Mouse (Mus musculus) kidney, postnatal 36 days (tissue): Measurements from ENCODE around the gene Ung.
A peak's percentile ranks its signal among the peaks of the same experiment; 100 is the strongest.

Experiments
- DNase-seq, 2 experiments: peaks; one replicate each; pipeline ENCODE4 v3.0.0; 2021 to 2022; ENCODE audit warnings: mixed read lengths in 2 of 2

The Ung gene

GRCm38 (mm10) chr5:114130211-114130605, at the start of gene Ung:
TSS of gene Ung (plus strand) at chr5:114130386.
- DNase-seq, result peak in 1 of 2 experiments; percentile 80

- no peak for DNase-seq
Observed at GRCm38 (mm10) chr5:114085501-114085900, 44.7 kb upstream of the Ung start.

GRCm38 (mm10) chr5:114087875-114088480, 42.2 kb upstream of the Ung start:
- no peak for DNase-seq

DNA sequence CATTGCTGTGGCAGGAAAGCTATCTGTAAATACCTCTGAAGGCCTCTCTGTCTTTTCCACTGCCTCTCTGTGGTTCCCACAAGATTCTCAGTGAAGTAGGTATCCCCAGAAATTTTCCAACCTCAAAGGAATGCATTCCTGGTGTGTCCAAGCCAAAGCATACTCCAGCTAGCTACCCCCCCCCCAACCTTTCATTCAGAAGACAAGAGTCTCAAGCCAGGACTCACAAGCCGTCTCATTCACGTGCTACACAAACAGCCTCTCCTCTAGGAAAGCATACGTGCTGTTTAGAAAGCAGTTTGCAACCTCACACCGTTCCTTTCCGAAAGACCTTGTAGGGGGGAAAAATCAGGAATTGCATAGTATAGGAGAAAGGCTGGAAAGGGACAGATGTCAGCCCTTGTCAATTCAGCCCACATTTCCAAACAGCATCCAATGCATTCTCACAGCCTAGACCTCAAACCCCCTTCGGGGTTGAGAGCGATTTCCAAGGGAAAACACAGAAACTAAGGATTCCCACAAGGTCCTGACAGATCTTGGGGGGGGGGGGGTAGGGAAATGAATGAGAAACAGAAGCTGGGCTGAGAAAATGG, 39.7 kb upstream of the Ung start:
- DNase-seq, result no peak

DNA sequence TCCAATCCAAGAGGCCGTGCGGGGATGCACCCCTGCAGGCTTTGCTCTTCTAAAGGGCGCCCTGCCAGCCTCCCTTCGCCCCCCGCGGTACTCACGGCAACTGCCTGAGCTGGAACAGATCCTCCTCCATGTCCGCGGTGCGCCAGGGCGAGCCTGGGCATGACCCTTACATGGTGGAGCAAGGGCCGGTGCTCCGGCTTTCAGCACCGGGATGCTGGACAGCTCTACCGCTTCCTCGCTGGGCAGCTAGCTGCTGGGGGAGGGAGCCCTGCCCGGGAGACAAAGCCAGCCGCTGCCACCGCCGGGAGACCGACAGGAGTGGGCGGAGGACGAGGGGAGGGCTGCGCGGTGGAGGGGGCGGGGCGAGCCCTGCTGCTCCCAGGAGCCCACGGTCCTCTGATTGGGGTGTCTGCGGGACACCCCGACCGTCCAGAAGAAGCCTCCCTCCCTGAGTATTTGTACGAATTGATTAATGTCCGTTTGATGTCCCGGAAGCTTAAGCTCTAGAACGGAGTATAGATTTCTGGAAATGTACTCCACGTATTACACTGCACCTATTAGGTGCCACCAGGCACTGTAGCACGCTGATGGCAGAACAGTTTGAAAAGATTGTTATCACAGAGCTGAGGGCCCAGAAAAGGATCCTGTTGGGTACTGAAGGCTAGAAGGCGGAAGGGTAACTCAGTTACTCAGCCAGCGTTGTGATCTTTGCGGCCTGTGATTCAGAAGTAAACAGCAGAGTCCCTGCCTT, 39.0 kb upstream of the Ung start, which contains the start of gene Svop:
TSS of gene Svop (minus strand) at position 514 of the 751 bp plus-strand sequence.
- peak; percentile 74 to 90 for DNase-seq

DNA sequence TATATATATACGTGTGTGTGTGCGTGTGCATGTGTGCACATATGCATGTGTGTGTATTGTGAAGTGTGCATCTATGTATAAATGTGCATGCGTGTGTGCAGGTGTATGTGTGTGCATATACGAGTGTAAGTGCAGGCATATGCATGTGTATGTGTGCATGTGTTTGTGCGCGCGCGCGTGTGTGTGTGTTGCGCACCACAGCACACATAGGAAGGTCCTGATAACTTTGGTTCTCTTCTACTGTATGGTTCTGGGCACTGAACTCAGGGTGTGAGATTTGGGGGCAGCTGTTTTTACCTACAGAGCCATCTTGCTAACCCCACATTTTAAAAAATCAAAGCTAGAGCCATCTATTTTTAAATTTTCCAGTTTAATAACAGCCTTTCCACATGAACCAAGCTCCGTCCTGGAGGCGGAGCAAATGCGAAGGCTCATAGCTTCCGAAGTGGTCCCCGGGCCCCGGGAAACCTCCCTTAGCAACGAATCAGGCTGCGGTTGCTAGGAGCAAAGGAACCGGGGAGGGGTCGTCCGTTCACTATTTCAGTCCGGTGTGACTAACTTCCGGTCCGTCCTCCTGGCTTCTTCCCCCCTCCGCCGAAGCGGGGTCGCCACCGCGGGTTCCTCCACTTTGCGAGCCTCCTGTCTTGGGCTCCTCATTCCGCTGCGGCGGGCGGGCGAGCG, 30.3 kb upstream of the Ung start:
- DNase-seq, result peak; percentile 88 to 90

DNA sequence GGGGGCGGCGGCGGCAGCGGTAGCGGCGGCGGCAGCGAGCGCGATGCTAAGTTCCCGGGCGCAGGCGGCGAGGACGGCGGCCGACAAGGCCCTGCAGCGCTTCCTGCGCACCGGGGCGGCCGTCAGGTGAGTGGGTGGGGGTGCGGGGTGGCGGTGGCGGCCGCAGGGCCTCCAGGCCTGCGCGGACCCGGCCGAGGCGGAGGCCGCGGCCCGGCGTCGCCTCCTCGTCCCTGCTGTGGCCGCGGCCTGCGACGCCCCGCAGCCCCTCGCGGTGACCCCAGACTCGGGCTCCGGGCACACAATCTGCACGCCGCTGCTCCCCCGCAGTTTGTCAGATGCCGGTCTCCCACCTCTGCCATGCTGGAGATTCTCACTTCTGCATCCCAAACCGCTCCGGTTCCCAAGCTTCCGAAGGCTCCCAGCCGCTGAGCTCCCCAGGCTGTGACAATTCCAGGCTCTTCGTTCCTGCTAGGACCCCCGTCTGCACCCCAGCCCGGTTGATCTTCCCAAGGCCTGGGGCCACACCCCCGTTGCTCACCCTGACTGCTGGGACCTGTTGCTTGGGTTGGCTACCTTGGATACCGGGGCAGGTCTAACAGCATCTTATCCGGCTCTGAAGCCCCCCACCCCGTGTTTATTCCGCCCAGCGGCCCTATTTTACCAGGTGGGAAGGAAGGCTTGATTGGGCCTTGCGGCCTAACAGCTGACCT, 29.6 kb upstream of the Ung start:
- no peak for DNase-seq

GRCm38 (mm10) chr5:114101873-114102272, 28.3 kb upstream of the Ung start:
- no peak for DNase-seq

DNA sequence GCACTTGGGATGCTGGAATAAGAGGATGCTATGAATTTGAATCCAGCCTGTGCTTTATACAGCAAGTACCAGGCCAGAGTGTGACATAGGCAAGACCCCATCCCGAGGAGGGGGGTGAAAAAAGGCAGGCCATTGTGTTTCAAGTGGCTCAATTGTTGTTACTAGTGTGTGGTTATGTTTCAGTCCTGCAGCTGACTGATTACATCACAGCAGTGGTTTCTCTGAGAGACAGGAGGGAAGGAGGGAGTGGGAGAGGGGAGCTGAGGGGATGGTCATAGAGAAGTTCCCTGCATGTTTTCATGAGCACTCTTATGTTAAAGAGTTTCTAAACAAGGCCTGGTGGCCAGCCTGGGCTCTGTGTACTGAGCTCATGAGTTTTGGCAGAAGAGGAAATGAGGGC, 27.4 kb upstream of the Ung start:
- DNase-seq, result no peak

DNA sequence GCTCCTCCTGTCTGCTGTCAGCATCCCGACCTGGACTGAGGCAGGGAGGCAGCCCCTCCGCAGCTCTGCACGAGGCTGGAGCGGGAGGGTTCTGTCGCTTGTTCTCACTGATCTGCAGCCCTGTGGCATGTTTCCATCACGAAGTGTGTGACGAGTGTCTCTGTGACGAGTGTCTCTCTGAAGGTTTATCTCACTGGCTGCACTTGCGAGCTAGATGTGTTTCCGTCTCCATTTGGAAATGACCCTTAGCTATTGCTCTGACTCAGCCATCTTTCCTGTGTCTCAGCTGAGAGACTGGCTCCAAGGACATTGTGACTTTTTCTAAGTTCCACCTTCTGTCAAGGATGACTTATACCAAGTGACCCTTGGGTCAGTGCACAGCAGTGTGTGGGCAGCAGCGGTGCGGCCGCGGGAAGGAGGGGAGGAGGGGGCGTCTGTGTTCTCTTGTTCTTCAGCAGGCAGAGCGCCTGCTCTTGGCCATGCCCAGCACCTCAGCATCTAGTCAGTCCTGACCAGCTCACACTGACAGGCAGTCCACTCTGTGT, 23.7 kb upstream of the Ung start:
- DNase-seq, result no peak

DNA sequence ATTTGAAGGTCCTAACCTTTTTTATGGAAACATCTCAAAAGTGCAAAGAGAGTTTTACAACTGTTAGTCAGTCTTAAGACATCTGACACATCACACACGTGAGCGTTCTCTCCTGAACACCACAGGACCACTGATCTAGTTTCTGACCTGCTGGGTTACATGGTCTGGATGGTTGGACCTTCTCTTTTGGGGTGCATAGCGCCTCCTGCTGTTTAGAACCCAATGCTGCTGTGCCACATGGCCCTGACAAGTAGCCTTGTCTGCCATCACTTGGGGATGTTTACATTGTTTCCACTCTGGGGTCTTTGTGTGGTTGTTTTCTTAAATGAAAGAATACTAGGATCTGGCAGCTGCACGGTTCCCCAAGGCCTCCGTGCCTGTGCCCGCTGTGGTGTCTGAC, 16.9 kb upstream of the Ung start:
- no peak for DNase-seq

GRCm38 (mm10) chr5:114115030-114115429, 15.2 kb upstream of the Ung start:
- DNase-seq, result no peak

DNA sequence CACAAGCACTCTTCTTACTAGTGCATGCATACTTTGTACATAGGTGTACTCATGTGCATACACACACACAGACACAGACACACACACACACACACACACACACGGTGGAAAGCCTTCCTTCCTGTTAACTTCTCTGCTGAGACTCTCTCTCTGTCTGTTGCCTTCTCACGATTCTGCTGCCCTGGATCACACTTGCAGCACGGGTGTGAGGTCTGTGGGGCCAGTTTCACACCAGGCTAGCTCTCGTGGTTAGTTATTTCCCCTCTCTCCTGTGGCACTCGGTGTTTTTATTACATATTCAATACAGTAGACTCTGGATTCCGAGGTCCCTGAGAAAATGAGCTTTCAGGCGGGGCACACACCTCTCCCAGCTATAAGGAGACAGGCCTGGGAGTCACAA, 13.6 kb upstream of the Ung start:
- DNase-seq, result no peak

DNA sequence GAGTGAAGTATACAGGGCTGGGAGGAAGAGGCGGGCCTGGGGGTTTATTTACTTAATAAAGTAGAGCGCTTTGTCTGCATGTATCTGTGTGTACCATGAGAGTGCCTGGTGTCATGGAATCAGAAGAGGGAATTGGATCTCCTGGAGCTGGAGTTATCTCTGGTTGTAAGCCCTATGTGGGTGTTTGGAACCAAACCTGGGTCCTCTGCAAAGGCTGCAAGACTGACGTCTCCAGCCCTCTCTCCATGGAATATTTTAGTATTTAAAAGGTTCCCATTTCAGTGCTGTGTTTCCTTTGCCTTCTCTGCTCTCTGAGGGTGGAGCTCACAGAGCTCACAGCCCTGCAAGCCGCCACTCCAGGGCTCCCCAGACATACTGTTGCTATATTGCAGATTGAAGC, 10.4 kb upstream of the Ung start:
- DNase-seq, result no peak

DNA sequence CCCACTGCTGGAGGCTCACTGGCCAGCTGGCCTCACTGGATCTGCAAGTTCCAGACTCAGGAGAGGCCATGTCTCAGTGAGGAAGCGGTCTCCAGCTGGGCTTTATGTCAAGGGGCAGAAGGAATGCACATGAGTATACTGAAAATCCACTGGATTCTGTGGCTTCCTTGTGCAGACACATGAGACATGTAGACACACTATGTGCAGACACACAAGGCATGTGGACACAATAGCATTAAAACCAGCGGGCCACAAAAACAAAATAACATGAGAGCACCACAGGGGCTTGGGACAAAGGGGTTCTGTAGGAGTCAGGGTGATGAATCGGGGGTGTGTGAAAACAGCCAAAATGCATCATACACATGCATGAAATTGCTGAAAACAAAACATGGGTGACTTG, 4.2 kb upstream of the Ung start:
- DNase-seq, result no peak

- no peak for DNase-seq
Observed at GRCm38 (mm10) chr5:114126499-114127244, 3.5 kb upstream of the Ung start.

GRCm38 (mm10) chr5:114127374-114128349, 2.5 kb upstream of the Ung start, which contains the start of gene Alkbh2:
TSS of gene Alkbh2 (minus strand) at chr5:114128218.
- DNase-seq, result peak; percentile 79 to 91

- DNase-seq, result no peak
Observed at GRCm38 (mm10) chr5:114129550-114130210, 506 bp upstream of the Ung start.

- peak; percentile 93 to 96 for DNase-seq
Observed at GRCm38 (mm10) chr5:114130698-114131520, 723 bp downstream of the Ung start.
